Comparison of ENCODE assay signal across 22 mouse cellular contexts in genomic region chr5:35556393-35556792, GRCm38 (mm10). TPM values are rescaled to one million over a fixed set of nuclear protein-coding genes. Genes with fewer than 3 reads are reported as not detected.
A peak's percentile ranks its signal among the peaks of the same experiment; 100 is the strongest.
DNase-seq lines count a peak whose midpoint lies in the region; ATAC-seq and TF ChIP-seq lines count a peak whose summit lies in the region.
"Had no signal": no experiment of that assay in that cellular context is flagged by ENCODE, and none has a peak within 500 bp of the region (broad histone marks: within the 10 kb centered on the region; RNA-seq: fewer than 3 reads in every experiment).

No protein-coding gene starts in this region.

- H3K9ac ChIP-seq in MEL (ENCODE audit: control insufficient read depth, low read depth, low read length, poor library complexity, severe bottlenecking) = no peak overlapping the region

- WGBS in thymus, adult 2 months = 93% methylated on average over 7 of the region's 7 CpGs

- H3K4me1 ChIP-seq in G1E (ENCODE audit: insufficient read depth, low read depth, low read length) (peaks cover 98% of the 10 kb centered on the region), MEL (ENCODE audit: control insufficient read depth in 1 of 2, insufficient read depth in 2 of 2, low read length in 2 of 2) (peaks cover 2 to 25% of the 10 kb centered on the region in 2 experiments)
- no peaks in the 10 kb centered on the region for H3K4me1 ChIP-seq in thymus, adult 2 months (replicated peaks; ENCODE audit: control insufficient read depth, insufficient read depth, low read length)

- H3K27me3 ChIP-seq in G1E (ENCODE audit: insufficient read depth, low read length) (no peaks in the 10 kb centered on the region), MEL (ENCODE audit: control insufficient read depth in 1 of 2, insufficient read depth in 2 of 2, low read length in 2 of 2) (no peaks in the 10 kb centered on the region)
- no peaks in the 10 kb centered on the region for H3K27me3 ChIP-seq in thymus, adult 2 months (ENCODE audit: control insufficient read depth, insufficient read depth, low read length)
- H3K27me3 ChIP-seq: CH12.LX, Patski had no signal

- H3K9me3 ChIP-seq in G1E (replicated peaks) (no peaks in the 10 kb centered on the region), MEL (replicated peaks; ENCODE audit: insufficient read depth, low read length) (no peaks in the 10 kb centered on the region)

- H3K4me3 ChIP-seq in G1E (ENCODE audit: low read depth, low read length) (peak overlapping the region; percentile 54; the same call in 1 of the 2 replicates), MEL (ENCODE audit: control insufficient read depth in 1 of 2, insufficient read depth in 1 of 2, low read depth in 2 of 2, low read length in 2 of 2) (no peak overlapping the region)
- H3K4me3 ChIP-seq in thymus, adult 2 months (ENCODE audit: control insufficient read depth, insufficient read depth, low read length) = no peak overlapping the region

- TF ChIP-seq POLR2A in MEL (IDR thresholded peaks at IDR 0.05; ENCODE audit: control insufficient read depth in 1 of 2, insufficient read depth in 1 of 2, low read depth in 1 of 2, low read length in 2 of 2, poor library complexity in 1 of 2) = no peak; a peak in 1 of 4 replicates
- no peak for TF ChIP-seq POLR2A in thymus, adult 2 months (IDR thresholded peaks at IDR 0.05; ENCODE audit: control insufficient read depth, extremely low read depth, insufficient read depth, low read length, poor library complexity)

- peak; percentile 65 for ATAC-seq in G1E (ENCODE audit: extremely low read depth, insufficient number of reproducible peaks, low FRiP score, poor library complexity, severe bottlenecking)
- ATAC-seq: activated CD4-positive, CD25-positive, alpha-beta regulatory T cell, adult 4 months; CD4-positive, CD25-positive, alpha-beta regulatory T cell, adult 4 months; Patski had no signal

- 0 out of 2 replicates have a peak, but pooled peaks cover 1% of the 10 kb centered on the region for H3K79me2 ChIP-seq in MEL (ENCODE audit: control insufficient read depth, insufficient read depth, low read length, poor library complexity)

- peak; percentile 52 to 67 for TF ChIP-seq EP300 in MEL (IDR thresholded peaks at IDR 0.05; ENCODE audit: low read depth in 1 of 2, low read length in 2 of 2)

- no peak for TF ChIP-seq CTCF in G1E (IDR thresholded peaks at IDR 0.05; ENCODE audit: low read depth, low read length)
- TF ChIP-seq CTCF in MEL (IDR thresholded peaks at IDR 0.05 in 2 of 3, conservative IDR thresholded peaks at IDR 0.05 in 1 of 3; ENCODE audit: control insufficient read depth in 1 of 3, insufficient read depth in 1 of 3, low read depth in 2 of 3, low read length in 3 of 3, poor library complexity in 1 of 3, severe bottlenecking in 1 of 3) = no peak
- TF ChIP-seq CTCF in thymus, adult 2 months (IDR thresholded peaks at IDR 0.05; ENCODE audit: borderline replicate concordance, control insufficient read depth, extremely low read depth, insufficient read depth, low read length, poor library complexity) = no peak

- H3K36me3 ChIP-seq in G1E (replicated peaks) = peaks cover 94% of the 10 kb centered on the region
- peaks cover 1 to 16% of the 10 kb centered on the region in 2 experiments; a peak in 3 of 4 replicates for H3K36me3 ChIP-seq in MEL (ENCODE audit: control insufficient read depth in 1 of 2, insufficient read depth in 2 of 2, low read length in 2 of 2)
- no peaks in the 10 kb centered on the region for H3K36me3 ChIP-seq in thymus, adult 2 months (ENCODE audit: control insufficient read depth, insufficient read depth, low read length)

- no peak for TF ChIP-seq RAD21 in MEL (IDR thresholded peaks at IDR 0.05; ENCODE audit: low read depth, low read length)

- H3K27ac ChIP-seq in MEL (ENCODE audit: control insufficient read depth, low read depth, low read length) = peak overlapping the region; percentile 38
- no peak overlapping the region for H3K27ac ChIP-seq in thymus, adult 2 months (ENCODE audit: control insufficient read depth, insufficient read depth, low read length)

- DNase-seq in G1E (ENCODE audit: low spot score) (peak; percentile 77), MEL (ENCODE audit: low read depth, low spot score) (peak; percentile 76), MEL-GATA-1-ER (ENCODE audit: extremely low read depth, low read depth) (peak; percentile 26)
- DNase-seq in thymus, adult 2 months = no peak
- no peak for DNase-seq in lung, postnatal 14 days
- no peak for DNase-seq in adrenal gland, postnatal 10 days
- DNase-seq: adrenal gland, adult 2 months; adrenal gland, adult 8-10 months; adrenal gland, postnatal 25 days; adrenal gland, postnatal 36 days; B cell, adult 2 months; cerebellum, adult 11 months; cerebellum, adult 11-12 months; cerebellum, adult 18-20 months; cerebellum, adult 2 months; cerebellum, adult 8-10 months; cerebellum, adult 9-10 months; cerebellum, adult 9-11 months had no signal

TF ChIP-seq in MEL, 35 proteins besides CTCF, POLR2A, EP300 and RAD21:
- TF ChIP-seq TAL1 (IDR thresholded peaks at IDR 0.05; ENCODE audit: low read length) = peak; percentile 58
- no peak for TF ChIP-seq GABPA (IDR thresholded peaks at IDR 0.05; ENCODE audit: low read depth, low read length)
- 0 out of 2 replicates have a peak, but pooled peaks have one; percentile 14 for TF ChIP-seq GATA1 (IDR thresholded peaks at IDR 0.05; ENCODE audit: low read depth, low read length)
- TF ChIP-seq NRF1 (IDR thresholded peaks at IDR 0.05; ENCODE audit: insufficient read depth, low read depth, low read length, poor library complexity, severe bottlenecking) = no peak
- TF ChIP-seq ELF1 (IDR thresholded peaks at IDR 0.05; ENCODE audit: low read depth, low read length) = no peak
- TF ChIP-seq ETS1 (IDR thresholded peaks at IDR 0.05; ENCODE audit: low read depth, low read length) = no peak
- no peak; the same call in 1 of the 2 replicates for TF ChIP-seq POLR2AphosphoS2 (IDR thresholded peaks at IDR 0.05; ENCODE audit: low read length)
- no peak for TF ChIP-seq USF1 (IDR thresholded peaks at IDR 0.05; ENCODE audit: low read depth, low read length)
- 0 out of 2 replicates have a peak, but pooled peaks have one; percentile 53 for TF ChIP-seq TCF12 (IDR thresholded peaks at IDR 0.05; ENCODE audit: low read depth, low read length)
- TF ChIP-seq SMC3 (IDR thresholded peaks at IDR 0.05; ENCODE audit: low read depth, low read length) = no peak
- TF ChIP-seq MYC (IDR thresholded peaks at IDR 0.05; ENCODE audit: low read depth, low read length) = no peak
- TF ChIP-seq MAX (IDR thresholded peaks at IDR 0.05; ENCODE audit: low read length) = peak; percentile 50
- no peak for TF ChIP-seq NELFE (IDR thresholded peaks at IDR 0.05; ENCODE audit: low read depth, low read length)
- TF ChIP-seq JUND (IDR thresholded peaks at IDR 0.05; ENCODE audit: low read depth, low read length) = no peak

RNA-seq across cellular contexts. Expression of gene Trmt44, which starts 18.5 kb away (rescaled TPM):
- total RNA-seq in G1E (2014; fragmentation: Nextera tagmentation) = 14.7 and 16.4 TPM in 2 replicates
- 15.0 and 18.0 TPM in 2 replicates for total RNA-seq in G1E (2017)
- 4.2 and 5.9 TPM in 2 replicates for polyA plus RNA-seq in G1E (2012)
- total RNA-seq in MEL (2012; rRNA removed) = 13.1 and 16.6 TPM in 2 replicates
- polyA plus RNA-seq in MEL (2012; ENCODE audit: insufficient read depth in 1 of 2, insufficient read length in 2 of 2, low read depth in 1 of 2, low replicate concordance in 2 of 2, missing spikeins in 1 of 2) = 10 to 100 TPM in 1 of 2 experiments, not detected in 1; 14.3 TPM
- 9.2 and 9.8 TPM in 2 replicates for polyA plus RNA-seq in thymus, adult 2 months (2012; rRNA removed)
- 1 to 10 TPM; 5.6 to 7.9 TPM for total RNA-seq in adrenal gland, postnatal 10 days (2021)

RNA-seq across cellular contexts. Expression of gene Acox3, which starts 26.4 kb away (rescaled TPM):
- total RNA-seq in G1E (2014; fragmentation: Nextera tagmentation) (36.1 and 41.2 TPM in 2 replicates), G1E (2017) (49.0 and 51.8 TPM in 2 replicates), MEL (2012; rRNA removed) (3.9 and 6.5 TPM in 2 replicates)
- polyA plus RNA-seq in G1E (2012) (6.0 and 8.5 TPM in 2 replicates), MEL (2012; ENCODE audit: insufficient read depth in 1 of 2, insufficient read length in 2 of 2, low read depth in 1 of 2, low replicate concordance in 2 of 2, missing spikeins in 1 of 2) (10 to 100 TPM in 1 of 2 experiments, not detected in 1; 11.4 TPM)
- polyA plus RNA-seq in thymus, adult 2 months (2012; rRNA removed) = 78.2 and 82.6 TPM in 2 replicates
- 10 to 100 TPM; 30.5 to 41.1 TPM for total RNA-seq in adrenal gland, postnatal 10 days (2021)

RNA-seq across cellular contexts. Expression of gene Cpz, which starts 30.9 kb away (rescaled TPM):
- 9.7 and 15.1 TPM in 2 replicates for total RNA-seq in G1E (2014; fragmentation: Nextera tagmentation)
- 19.8 and 22.4 TPM in 2 replicates for total RNA-seq in G1E (2017)
- polyA plus RNA-seq in G1E (2012) = 6.0 and 6.8 TPM in 2 replicates
- not detected in 2 replicates for total RNA-seq in MEL (2012; rRNA removed)
- polyA plus RNA-seq in MEL (2012; ENCODE audit: insufficient read depth in 1 of 2, insufficient read length in 2 of 2, low read depth in 1 of 2, low replicate concordance in 2 of 2, missing spikeins in 1 of 2) = under 1 TPM in 1 of 2 experiments, not detected in 1; 0.10 TPM
- 1.0 and 1.6 TPM in 2 replicates for polyA plus RNA-seq in thymus, adult 2 months (2012; rRNA removed)
- 1 to 10 TPM; 7.8 to 8.3 TPM for total RNA-seq in adrenal gland, postnatal 10 days (2021)
- total RNA-seq: CH12.LX had no signal
- polyA plus RNA-seq: activated CD4-positive, CD25-positive, alpha-beta regulatory T cell, adult 4 months had no signal

Comparison
In these comparisons a context has a peak if more than half of its experiments do, and no peak if none do; other contexts are left out.
1. DNase-seq: peak in G1E (single experiment), MEL (single experiment) and MEL-GATA-1-ER (single experiment); none in thymus, adult 2 months (single experiment), lung, postnatal 14 days (single experiment) and adrenal gland, postnatal 10 days (single experiment).